Mouse (Mus musculus) hindbrain, embryonic 16.5 days (tissue): ENCODE measurements around the gene Olfr5. TPM values are rescaled to one million over a fixed set of nuclear protein-coding genes. Genes with fewer than 3 reads are reported as not detected.

Experiments used
- ATAC-seq: fragments of 200-750 bp; cut with Nextera tagmentation; 2 replicates; pipeline ENCODE4 v1.8.0; 2017; ENCODE audit warnings: moderate TSS enrichment, moderate library complexity
- H3K27ac ChIP-seq: fragments of 300-500 bp; sonication (generic); 2 replicates; pipeline ENCODE4 v1.5.1; 2014; ENCODE audit warnings: low read depth, mild to moderate bottlenecking, control low read depth, low read length, moderate library complexity
- H3K27me3 ChIP-seq: fragments of 300-500 bp; sonication (generic); replicated peaks from 2 replicates; pipeline ENCODE4 v1.6.1; 2014; ENCODE audit warnings: low read length; ENCODE audit not compliant: control insufficient read depth, insufficient read depth
- H3K36me3 ChIP-seq: fragments of 300-500 bp; sonication (generic); 2 replicates; pipeline ENCODE4 v1.6.1; 2014; ENCODE audit warnings: mild to moderate bottlenecking, low read length, moderate library complexity, mixed read lengths; ENCODE audit not compliant: control insufficient read depth, insufficient read depth
- H3K4me1 ChIP-seq: fragments of 300-500 bp; sonication (generic); 2 replicates; pipeline ENCODE4 v1.6.1; 2014; ENCODE audit warnings: low read depth, low read length; ENCODE audit not compliant: control insufficient read depth, insufficient read depth
- H3K4me2 ChIP-seq: fragments of 300-500 bp; sonication (generic); 2 replicates; pipeline ENCODE4 v1.6.1; 2014; ENCODE audit warnings: mild to moderate bottlenecking, low read length, control low read depth, moderate library complexity
- H3K4me3 ChIP-seq: fragments of 300-500 bp; sonication (generic); 2 replicates; pipeline ENCODE4 v1.5.1; 2014; ENCODE audit warnings: mild to moderate bottlenecking, low read length, control low read depth, moderate library complexity
- H3K9ac ChIP-seq: fragments of 300-500 bp; sonication (generic); 2 replicates; pipeline ENCODE4 v1.6.1; 2014; ENCODE audit warnings: low read depth, mild to moderate bottlenecking, control low read depth, low read length, moderate library complexity
- H3K9me3 ChIP-seq: fragments of 300-500 bp; sonication (generic); 2 replicates; pipeline ENCODE4 v1.6.1; 2014; ENCODE audit warnings: mild to moderate bottlenecking, low read length, moderate library complexity; ENCODE audit not compliant: control insufficient read depth
- WGBS: fragments of 180-500 bp; shearing (Covaris S2); extraction: QIAGEN DNeasy Blood & Tissue Kit; methylation state at CpG from one replicate; pipeline ENCODE4 v1.1.7; 2014; 5-methylcytosine and 5-hydroxymethylcytosine counted together
- polyA plus RNA-seq: library from polyadenylated mRNA; unstranded; fragments of >200 nt; fragmentation: Nextera tagmentation; extraction: Ambion mirVana; gene quantifications from 2 replicates; pipeline ENCODE4 v1.2.1, GENCODE M21; 2015

Gene Olfr5
- polyA plus RNA-seq, 1 experiment from 2014 or later, result not detected

DNA sequence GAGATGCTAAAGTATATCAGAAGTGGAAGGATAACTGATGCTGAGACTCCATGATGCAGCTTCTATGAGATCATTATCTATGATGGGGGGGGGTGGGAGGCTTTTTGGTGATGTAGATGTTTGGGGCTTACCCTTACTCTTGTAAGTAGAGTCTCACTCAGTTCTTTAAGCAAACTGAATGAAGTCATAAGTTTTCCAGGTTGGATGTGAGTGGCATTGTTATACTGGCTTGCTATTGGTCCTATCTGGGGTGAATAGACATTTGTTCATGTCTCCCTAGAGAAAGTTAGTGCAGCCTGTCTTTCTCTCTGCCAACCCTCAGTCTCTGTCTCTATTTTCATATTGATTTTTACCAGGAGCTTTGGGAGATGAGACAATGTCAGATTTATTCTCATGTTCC, 30.9 kb downstream of the Olfr5 start, which contains the start of gene Olfr1336:
Olfr1336 (plus strand) TSS at position 301 of the 400 bp plus-strand sequence.
- Histone ChIP-seq H3K9me3 (no peaks in the 10 kb centered on the region), H3K27ac (no peak within 1 kb of the TSS), H3K36me3 (no peaks in the 10 kb centered on the region), H3K27me3 (no peaks in the 10 kb centered on the region), H3K4me1 (no peaks in the 10 kb centered on the region), H3K4me3 (no peak within 1 kb of the TSS), H3K4me2 (no peak within 1 kb of the TSS), H3K9ac (no peak within 1 kb of the TSS)
- no peak for ATAC-seq

GRCm38 (mm10) chr7:6447771-6448170, 39.0 kb downstream of the Olfr5 start:
- H3K4me3 ChIP-seq, result no peak overlapping the region
- no peaks in the 10 kb centered on the region for H3K36me3 ChIP-seq
- no peaks in the 10 kb centered on the region for H3K4me1 ChIP-seq
- H3K4me2 ChIP-seq, result no peak overlapping the region
- H3K27ac ChIP-seq, result no peak overlapping the region
- H3K27me3 ChIP-seq, result no peaks in the 10 kb centered on the region
- no peak overlapping the region for H3K9ac ChIP-seq
- 91% methylated on average over 5 of the region's 5 CpGs for whole genome bisulfite sequencing
- H3K9me3 ChIP-seq, result no peaks in the 10 kb centered on the region
- ATAC-seq, result no peak

DNA sequence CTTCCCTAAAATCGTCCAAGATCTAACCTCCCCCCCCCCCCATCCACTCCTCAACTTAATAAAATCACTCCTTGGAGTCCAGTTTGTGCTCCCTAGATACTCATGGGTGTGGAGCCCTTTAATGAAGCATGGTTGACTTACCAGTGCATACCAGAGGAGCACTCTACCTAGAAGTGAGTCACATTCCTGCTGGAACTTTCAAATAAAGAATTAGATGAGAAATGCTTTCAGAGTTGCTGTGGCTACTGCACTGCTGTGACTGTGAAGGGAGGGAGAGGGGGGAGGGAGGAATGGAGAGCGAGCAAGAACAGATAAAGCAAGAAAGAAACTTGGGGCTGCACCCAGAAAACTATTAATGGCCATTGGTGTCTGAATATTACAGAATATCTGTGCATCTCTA, 45.6 kb downstream of the Olfr5 start:
- ATAC-seq, result no peak
- WGBS, result 42% methylated on average over 2 of the region's 2 CpGs
- H3K4me3 ChIP-seq, result no peak overlapping the region
- H3K36me3 ChIP-seq, result no peaks in the 10 kb centered on the region
- H3K9me3 ChIP-seq, result no peaks in the 10 kb centered on the region
- no peak overlapping the region for H3K9ac ChIP-seq
- H3K27ac ChIP-seq, result no peak overlapping the region
- no peaks in the 10 kb centered on the region for H3K4me1 ChIP-seq
- H3K4me2 ChIP-seq, result no peak overlapping the region
- no peaks in the 10 kb centered on the region for H3K27me3 ChIP-seq

DNA sequence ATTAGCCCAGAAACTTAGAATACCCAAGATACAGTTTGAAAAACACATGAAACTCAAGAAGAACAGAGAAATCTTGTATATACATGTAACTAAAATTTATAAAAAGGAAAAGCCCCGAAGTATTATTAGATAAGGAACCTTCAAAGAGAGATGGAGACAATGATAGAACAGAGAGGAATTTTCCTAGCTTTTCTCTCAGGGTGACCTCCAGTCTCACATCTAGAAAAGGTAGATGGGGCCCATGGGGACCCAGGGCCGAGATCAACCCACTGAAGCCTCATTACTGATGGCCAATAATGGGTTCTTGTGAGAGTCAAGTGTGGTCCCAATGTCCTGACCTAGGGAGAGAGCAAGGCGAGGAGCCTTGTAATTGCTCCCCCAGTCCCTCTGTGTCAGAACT, 48.4 kb downstream of the Olfr5 start, which contains the start of gene Olfr1344:
Olfr1344 (plus strand) TSS at position 301 of the 400 bp plus-strand sequence.
- WGBS, result 85% methylated on average over 3 of the region's 3 CpGs
- no peak for ATAC-seq
- Histone ChIP-seq H3K27me3 (no peaks in the 10 kb centered on the region), H3K9ac (no peak within 1 kb of the TSS), H3K4me2 (no peak within 1 kb of the TSS), H3K4me1 (peaks cover 11% of the 10 kb centered on the region), H3K9me3 (no peaks in the 10 kb centered on the region), H3K4me3 (no peak within 1 kb of the TSS), H3K27ac (no peak within 1 kb of the TSS), H3K36me3 (no peaks in the 10 kb centered on the region)

DNA sequence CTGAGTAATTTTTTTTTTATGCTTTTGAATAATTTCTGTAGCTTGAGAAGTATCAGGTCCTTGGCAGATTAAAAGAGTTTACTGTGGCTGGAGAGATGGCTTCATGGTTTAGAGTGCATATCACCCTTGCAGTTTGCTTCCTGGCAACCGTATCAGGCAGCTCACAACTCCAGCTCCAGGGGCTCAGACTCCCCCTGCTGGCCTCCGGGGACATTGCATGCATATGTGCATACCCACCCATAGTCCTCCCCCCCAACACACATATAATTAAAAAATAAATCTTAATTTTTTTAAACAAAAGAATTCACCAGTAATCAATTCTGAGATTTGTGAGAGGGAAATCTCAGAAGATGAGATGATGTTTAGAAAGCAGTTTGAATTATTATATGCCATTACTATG, 56.4 kb downstream of the Olfr5 start:
- no peak for ATAC-seq
- H3K9me3 ChIP-seq, result peaks cover 2% of the 10 kb centered on the region
- no peaks in the 10 kb centered on the region for H3K27me3 ChIP-seq
- peaks cover 6% of the 10 kb centered on the region for H3K4me1 ChIP-seq
- H3K4me2 ChIP-seq, result no peak overlapping the region
- 45% methylated on average over 2 of the region's 2 CpGs for WGBS
- H3K27ac ChIP-seq, result no peak overlapping the region
- no peak overlapping the region for H3K4me3 ChIP-seq
- H3K36me3 ChIP-seq, result peaks cover 11% of the 10 kb centered on the region; the same call in 1 of the 2 replicates
- no peak overlapping the region for H3K9ac ChIP-seq

DNA sequence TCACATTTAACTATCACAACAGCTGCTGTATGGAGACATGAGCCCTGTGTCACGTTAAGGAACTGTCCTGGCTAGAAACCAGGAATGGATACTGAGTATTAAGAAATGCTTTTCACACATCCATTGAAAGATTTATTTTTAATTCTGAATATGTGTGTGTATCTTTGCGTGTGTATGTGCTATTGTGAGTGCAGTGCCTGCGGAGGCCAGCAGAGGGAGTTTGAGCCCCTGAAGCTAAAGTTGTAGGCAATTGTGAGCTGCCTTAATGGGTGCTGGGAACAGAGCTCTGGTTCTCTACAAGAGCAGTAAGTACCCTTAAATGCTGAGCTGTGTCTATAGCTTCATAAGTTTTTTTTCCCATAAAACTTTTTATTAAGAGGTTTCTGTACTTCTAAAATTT, 57.4 kb downstream of the Olfr5 start:
- no peak overlapping the region for H3K4me2 ChIP-seq
- no peaks in the 10 kb centered on the region for H3K27me3 ChIP-seq
- H3K9me3 ChIP-seq, result peaks cover 2% of the 10 kb centered on the region
- H3K4me1 ChIP-seq, result no peaks in the 10 kb centered on the region
- H3K27ac ChIP-seq, result no peak overlapping the region
- no peak overlapping the region for H3K9ac ChIP-seq
- ATAC-seq, result no peak
- H3K4me3 ChIP-seq, result no peak overlapping the region
- peaks cover 11% of the 10 kb centered on the region; the same call in 1 of the 2 replicates for H3K36me3 ChIP-seq
- 85% methylated on average over 3 of the region's 3 CpGs for WGBS

Other genes with a start within 250 kb of the Olfr5 start
- gene Epp13, start 234.2 kb downstream of the Olfr5 start, polyA plus RNA-seq, result not detected in 2 replicates
- 14.0 and 14.5 TPM in 2 replicates for gene Zfp667, start 200.4 kb downstream of the Olfr5 start, polyA plus RNA-seq
- 14.7 and 14.8 TPM in 2 replicates for gene Zfp583, start 155.7 kb downstream of the Olfr5 start, polyA plus RNA-seq
- gene Gm3854, start 143.2 kb downstream of the Olfr5 start, polyA plus RNA-seq, result 7.7 and 8.0 TPM in 2 replicates
- gene Zfp78, start 123.7 kb downstream of the Olfr5 start, polyA plus RNA-seq, result 5.7 and 7.1 TPM in 2 replicates
- 11.8 and 13.4 TPM in 2 replicates for gene Zfp28, start 103.6 kb downstream of the Olfr5 start, polyA plus RNA-seq
- gene Smim17, start 88.2 kb downstream of the Olfr5 start, polyA plus RNA-seq, result 7.2 and 9.5 TPM in 2 replicates
- gene Gm20715, start 76.7 kb downstream of the Olfr5 start, polyA plus RNA-seq, result not detected in 2 replicates
- gene Olfr1344, start 48.3 kb downstream of the Olfr5 start, polyA plus RNA-seq, result 0.31 and 0.39 TPM in 2 replicates
- gene Olfr1336, start 30.8 kb downstream of the Olfr5 start, polyA plus RNA-seq, result not detected in 2 replicates
- not detected in 2 replicates for gene Olfr1346, start 19.8 kb downstream of the Olfr5 start, polyA plus RNA-seq
- not detected in 2 replicates for gene Olfr1347, start 12.8 kb upstream of the Olfr5 start, polyA plus RNA-seq
- gene Olfr1348, start 21.8 kb upstream of the Olfr5 start, polyA plus RNA-seq, result not detected in 2 replicates
- not detected in 2 replicates for gene Olfr1349, start 36.0 kb upstream of the Olfr5 start, polyA plus RNA-seq
- gene Olfr1350, start 77.9 kb upstream of the Olfr5 start, polyA plus RNA-seq, result not detected in 2 replicates
- gene Zim1, start 209.5 kb upstream of the Olfr5 start, polyA plus RNA-seq, result 6.9 and 9.5 TPM in 2 replicates
- gene Peg3, start 243.5 kb upstream of the Olfr5 start, polyA plus RNA-seq, result 97.5 and 111 TPM in 2 replicates
- gene Usp29, start 243.6 kb upstream of the Olfr5 start, polyA plus RNA-seq, result 26.8 and 31.3 TPM in 2 replicates